Mouse (Mus musculus): ENCODE results near the gene Gtdc1.

Gene Gtdc1

DNA sequence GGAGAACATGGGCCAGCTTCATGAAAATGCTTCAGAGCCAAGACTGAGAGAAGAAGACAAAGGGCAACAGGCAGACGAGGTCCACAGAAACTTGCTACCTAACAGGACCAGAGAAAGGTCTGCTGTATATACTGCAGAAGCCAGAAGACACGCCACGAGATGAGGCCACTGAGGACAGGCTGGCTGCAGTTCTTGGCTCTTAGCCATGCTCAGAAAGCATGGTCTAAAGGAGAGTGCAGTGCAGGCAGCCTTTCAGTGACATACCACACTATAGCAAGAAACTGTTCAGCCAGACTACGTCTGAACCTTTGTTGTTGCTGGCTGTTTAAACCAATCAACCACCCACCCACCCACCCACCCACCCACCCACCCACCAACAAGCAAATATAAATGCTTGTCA is 336.6 kb downstream of the Gtdc1 start:
- no peak for DNase-seq (ENCODE audit: low spot score in 2 of 2)

DNA sequence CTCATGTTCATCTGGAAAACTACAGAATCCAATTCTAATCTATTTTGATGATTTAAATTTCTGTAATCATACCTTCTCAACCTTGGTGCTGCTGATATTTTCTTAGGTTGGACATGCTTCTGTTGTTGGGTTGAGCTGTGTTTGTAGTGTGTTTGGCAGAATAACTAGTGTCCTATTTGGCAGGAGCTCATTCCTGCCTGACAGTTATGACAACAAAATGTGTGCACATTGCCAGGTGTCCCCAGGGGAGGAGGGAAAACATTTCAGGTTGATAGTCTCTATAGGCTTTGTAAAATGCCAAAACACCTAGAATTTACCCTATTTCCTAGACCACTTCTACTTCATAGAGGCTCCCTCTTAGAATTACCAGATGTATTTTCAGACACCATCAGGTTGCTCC is 343.4 kb downstream of the Gtdc1 start:
- no peak for DNase-seq (ENCODE audit: low spot score in 2 of 2)

DNA sequence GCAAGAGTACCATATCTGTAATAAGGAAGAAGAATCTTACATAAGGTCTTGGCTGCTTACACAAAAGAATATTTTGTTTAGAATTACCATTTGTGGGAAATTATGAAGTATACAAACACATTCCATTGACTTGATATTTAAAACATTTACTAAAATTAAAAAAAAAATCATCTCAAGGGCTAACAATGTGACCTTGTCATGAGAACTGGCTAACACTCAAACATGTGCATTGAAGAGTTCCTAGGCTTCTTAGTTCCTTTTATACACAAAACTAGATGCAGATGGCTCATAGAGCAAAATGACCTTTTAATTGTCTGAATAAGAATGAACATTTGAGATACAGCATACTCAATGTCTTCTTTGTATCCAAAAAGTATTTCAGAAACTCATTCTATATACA is 344.0 kb downstream of the Gtdc1 start:
- no peak for DNase-seq (ENCODE audit: low spot score in 2 of 2)

DNA sequence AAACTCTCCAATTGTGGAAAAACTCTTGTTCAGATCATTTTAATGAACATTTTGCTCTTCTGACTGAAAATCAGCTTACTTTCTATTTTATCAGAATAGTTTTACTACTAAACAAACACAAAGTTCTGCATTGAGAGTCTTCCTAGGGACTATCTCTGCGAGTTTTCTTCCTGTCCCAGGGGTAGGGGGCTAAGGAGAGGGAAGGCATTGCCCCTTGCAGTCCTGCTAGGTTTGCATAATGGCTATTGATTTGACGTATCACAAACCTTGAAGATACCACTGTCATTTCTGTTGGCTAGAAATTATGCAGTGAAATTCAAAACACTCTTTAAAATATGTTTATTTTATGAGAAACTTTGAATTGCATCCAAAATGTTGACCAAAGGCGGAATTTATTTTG is 355.6 kb downstream of the Gtdc1 start:
- DNase-seq (ENCODE audit: low spot score in 2 of 2): no peak

DNA sequence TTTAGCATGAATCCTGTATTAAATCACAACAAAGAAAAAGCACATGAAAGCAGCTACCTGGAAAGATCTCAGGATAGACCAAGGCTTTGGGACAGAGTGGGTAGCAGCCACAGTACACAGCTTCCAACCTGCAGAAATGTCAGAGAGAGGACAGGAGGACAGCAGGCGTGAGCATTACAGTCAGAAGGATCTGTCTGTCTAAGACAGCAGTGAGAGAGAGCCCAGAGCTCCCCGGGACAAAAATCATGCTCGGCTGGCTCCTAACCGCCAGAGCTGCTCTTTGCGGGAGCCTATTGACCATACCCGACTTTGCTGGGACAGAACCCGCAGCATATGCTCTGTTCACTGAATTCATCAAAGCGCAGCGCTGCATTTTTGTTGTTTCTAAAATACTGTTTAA is 356.3 kb downstream of the Gtdc1 start:
- no peak for DNase-seq (ENCODE audit: low spot score in 2 of 2)

DNA sequence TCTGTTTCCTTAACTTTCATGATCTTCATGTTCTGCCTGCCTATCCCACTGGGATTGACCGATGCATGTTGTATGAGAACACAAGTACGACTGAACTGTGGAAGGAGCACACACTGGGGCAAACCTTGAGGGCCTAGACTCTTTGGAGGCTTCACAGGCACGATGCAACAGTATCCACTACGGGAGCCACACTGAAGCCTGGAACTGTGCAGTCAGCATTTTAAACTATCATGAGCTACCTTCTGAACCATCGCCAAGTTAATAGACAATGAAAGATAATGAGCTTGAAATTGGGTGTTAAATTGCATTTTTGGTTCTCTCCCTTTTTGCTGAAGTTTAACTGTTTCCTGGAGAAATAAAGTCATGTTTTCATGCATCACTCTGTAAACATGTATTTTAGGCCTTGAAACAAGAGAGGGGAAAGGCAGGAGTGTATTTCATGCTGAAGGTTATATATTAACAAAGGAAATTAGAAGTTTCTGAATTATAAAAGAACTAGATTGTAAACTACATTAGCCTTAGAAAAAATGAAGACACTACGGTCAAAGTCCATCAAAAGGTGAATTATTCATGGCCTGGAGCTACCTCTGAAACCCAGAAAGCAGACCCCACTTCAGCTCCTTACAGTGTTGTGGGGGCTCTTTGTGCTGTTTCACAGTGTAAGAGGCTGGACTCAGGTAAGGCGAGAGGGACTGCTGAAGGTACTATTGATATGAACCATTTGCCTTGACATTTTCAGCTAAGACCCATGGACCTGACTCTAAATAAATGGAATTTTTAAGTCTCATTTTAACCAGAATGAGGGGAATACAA is 358.1 kb downstream of the Gtdc1 start:
- DNase-seq (ENCODE audit: low spot score in 2 of 2): no peak

DNA sequence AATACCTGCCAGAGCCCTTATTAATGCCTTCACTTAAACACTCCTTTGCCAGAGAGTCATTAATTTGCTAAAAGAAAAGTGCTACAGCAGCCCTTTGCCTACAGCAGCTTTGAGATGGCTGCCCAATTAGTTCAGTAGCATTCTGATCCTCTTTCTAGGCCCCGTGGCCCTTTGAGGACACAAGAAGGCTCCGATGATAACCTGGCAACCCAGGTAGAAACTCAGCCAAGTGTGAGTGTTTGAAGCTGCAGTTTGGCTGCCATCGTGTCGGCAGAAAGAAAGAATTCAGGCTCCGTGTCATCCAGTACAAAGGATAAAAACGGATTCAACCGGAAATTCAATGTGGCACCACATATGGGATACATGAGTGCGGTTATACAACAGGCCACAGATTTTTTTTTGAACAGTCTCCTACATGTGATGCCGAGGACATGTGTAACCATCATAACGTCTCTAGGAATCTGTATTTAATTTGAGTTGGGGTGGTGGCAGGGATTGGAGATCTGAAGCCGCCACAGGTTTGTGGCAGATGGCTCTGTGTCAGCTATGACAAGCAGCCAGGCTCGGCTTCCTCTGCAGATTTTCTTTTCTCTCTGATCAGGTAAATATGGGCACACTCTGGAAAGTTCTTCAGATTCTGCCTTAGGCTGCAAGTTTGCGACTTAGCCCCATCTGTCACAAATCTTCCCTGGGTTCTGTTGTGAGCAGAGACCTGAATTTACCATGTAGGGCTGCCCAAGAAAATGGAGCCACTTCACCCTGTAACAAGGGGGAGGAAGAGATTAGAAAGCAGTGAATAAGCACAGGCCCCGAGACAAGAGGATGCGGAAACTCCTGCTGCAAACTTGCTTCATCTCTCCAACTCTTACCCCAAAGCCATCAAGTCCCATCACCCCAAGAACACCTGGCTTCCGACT is 362.4 kb downstream of the Gtdc1 start:
- DNase-seq (ENCODE audit: low spot score in 2 of 2): no peak

DNA sequence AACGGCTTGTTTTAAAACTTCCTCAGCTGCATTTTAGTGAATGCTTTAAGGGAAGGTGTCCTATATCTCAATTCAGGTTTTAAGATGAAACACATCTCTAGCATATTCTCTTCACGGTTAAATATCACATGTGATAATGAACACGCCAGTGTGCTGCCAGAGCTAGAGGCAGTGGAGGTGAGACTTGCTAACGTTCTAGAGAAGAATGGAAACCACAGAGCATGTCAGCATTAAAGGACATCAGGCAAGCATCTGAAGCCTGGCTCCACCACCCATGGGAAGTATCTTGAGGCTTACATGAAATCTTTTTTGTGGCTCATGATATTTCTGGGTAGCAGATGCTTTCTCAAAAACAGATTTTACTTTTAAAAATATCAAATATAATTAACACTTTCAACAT is 365.7 kb downstream of the Gtdc1 start:
- DNase-seq (ENCODE audit: low spot score in 2 of 2): no peak

DNA sequence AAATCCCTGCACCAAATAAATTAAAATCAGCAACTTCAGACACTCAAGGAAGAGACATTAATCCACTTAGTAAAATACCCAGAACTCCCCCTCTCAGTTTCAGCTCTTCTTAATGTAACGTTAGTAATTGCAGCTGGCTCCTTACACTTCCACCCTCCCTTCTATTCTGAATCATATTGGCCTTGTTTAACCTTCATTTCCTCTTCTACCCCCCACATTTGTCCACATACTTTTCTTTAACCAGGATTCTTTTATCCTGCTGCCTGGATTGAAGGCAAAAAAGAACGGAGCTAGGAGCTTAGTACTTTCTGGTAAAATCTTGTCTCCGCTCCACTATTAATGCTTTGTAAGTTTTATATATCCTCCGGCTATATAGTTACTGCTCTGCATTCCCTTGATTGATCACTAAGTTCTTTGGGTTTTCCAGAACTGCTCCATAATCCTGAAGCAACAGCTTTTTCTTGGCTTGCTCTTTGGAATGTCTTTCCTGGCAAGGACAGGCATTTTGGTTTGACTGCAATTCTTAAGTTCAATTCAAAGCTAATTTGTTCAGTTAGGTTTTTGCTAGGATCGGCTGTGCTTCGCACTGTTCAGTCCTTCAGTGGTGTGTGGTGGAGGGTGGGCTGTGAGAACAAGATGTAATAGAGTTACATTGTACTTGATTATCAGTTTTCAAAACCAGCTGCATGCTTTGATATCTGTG is 368.1 kb downstream of the Gtdc1 start:
- DNase-seq (ENCODE audit: low spot score in 2 of 2): no peak

DNA sequence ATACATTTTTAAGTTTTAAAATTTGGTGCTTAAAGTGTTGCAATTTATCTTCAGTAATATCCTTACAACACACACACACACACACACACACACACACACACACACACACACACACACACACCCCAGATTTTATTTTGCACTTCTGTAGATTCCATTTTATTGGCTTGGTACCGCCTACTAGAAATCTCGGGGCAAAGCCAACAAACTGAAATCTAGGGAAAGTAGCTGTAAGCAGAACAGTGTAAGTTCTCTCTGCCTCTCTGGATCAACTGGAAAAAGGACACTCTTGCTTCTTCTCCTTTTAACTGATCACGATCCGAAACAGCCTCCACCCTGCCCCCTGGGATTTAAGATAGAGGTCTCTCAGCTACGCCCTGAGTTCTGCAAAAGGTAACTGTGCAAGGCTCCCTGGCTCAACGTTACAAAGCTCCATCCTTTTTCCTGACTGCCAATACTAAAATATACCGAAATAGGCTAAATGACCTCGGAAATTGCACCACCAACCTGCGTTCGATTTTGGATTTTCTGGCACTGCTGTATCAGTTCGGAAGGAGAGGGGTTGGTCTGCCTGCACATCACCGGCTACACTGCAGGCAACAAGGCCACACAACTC is 369.7 kb downstream of the Gtdc1 start:
- no peak for DNase-seq (ENCODE audit: low spot score in 2 of 2)

DNA sequence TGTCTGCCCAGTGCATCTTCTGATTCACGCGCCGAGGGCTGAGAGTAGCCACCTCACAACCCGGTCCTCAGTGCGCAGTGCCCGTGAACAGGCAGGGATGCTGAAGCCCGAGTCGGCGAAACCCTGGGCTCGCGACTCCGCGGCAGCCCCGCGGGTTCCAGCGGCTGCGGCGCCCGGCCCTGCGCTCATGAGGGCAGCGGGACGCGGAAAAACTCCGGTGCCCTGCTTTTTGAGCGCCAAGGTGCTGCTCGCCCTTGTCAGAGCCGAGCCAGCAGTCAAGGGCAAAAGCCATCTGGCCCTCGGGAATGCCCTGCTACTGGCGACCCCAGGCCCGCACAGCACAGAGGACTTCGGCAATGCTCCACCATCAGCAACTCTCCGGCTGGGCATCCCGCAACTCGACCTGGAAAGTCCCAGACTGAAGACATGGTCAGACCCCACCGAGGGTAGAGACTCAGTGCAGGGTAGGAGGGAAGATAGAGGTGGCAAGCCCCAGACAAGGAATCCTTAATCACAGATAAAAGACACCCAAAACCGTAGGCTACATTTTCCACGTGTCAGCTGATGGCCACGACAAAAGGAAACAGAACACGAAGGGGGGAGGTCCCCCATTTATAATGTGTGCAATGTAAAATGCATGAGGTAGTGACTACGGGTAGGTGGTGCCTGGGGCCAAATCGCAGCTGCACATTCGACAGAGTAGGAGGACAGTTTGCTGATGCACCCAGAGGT is 370.4 kb downstream of the Gtdc1 start:
- DNase-seq (ENCODE audit: low spot score in 2 of 2): peak; percentile 33 to 47

DNA sequence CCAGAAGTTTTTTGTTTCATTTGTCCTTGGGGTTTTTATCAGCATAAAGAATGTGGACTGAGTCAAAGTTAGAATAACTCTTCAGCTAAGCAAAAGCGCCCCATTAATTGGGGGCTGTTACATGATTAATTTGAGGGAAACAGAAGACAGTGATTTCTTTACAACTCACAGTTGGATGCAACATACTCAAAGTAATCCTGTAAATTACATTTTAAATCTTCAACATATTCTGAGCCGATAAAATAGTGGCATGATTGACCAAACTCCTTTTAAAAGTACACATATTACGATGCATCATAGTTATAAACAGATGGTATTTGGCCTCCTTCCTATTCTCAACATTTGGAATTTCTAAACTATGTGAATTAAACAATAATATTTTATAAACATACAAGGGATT is 372.7 kb downstream of the Gtdc1 start:
- no peak for DNase-seq (ENCODE audit: low spot score in 2 of 2)

DNA sequence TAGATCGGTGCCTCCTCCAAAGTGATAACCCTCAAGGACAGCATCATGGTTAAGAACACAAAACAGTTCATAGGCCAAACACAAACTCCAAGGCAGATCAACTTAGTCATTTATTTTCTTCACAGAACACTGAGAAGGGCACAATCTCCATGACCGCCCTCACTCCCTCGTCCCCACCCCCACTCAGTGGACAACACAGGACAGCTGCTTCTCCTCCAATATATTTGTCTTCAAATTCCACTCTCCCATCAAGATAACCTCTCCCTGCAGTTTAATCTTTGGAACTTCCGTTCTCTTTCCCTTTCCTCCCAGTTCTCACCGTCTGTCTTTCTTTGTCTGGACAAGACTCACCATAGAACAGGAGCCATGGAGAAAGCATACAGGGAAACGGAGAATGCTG is 378.1 kb downstream of the Gtdc1 start:
- no peak for DNase-seq (ENCODE audit: low spot score in 2 of 2)

DNA sequence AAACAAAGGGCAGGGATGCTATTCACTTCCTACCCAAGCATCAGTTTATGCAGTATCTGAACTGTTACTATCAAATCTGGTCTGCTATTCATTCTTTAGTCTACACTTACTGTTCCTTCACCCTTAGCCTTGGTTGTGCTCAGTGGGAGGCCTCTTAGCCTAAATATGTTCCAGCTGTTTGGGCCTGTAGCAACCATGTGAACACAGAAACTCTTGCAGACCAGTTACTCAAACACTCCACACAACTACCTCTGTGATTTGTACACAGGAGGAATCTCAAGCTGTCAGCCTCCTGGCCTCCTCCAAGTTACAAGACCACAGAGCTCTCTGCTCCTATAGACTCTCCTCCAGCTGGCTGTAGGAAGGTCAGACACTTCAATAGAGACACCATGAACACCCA is 384.7 kb downstream of the Gtdc1 start:
- DNase-seq (ENCODE audit: low spot score in 2 of 2): no peak

DNA sequence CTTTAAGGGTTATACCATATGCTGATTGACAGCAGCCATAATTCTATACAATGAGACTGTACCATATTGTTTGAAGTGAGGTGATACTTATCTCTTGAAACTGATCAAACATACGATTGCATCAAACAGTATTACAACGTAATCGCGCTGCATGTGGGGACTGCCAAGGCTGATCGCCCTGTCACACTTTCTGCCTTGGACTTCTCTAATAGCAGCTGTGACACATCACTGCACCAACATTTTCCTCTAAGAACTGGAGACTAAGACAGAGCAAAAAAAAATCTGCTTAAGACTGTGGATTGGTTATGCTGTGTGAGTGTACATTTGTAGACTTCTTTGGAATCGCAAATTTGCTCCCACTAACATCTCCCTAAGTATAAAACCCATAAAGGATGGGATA is 385.7 kb downstream of the Gtdc1 start:
- no peak for DNase-seq (ENCODE audit: low spot score in 2 of 2)

DNA sequence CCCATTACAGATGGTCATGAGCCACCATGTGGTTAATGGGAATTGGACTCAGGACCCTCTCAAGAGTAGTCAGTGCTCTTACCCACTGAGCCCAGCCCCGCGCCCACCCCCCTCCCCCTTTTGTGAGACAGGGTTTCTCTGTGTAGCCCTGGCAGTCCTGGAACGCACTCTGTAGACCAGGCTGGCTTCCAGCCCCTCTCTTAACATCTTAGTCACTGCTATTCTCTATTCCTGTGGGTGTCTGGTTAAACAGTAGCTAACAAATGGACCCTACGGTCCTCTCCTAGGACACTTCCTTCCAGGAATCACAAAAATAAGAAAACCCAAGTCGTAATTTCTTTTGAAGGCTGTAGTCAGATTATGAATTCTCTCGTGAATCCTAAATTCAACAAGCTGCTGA is 386.6 kb downstream of the Gtdc1 start:
- DNase-seq (ENCODE audit: low spot score in 2 of 2): no peak

DNA sequence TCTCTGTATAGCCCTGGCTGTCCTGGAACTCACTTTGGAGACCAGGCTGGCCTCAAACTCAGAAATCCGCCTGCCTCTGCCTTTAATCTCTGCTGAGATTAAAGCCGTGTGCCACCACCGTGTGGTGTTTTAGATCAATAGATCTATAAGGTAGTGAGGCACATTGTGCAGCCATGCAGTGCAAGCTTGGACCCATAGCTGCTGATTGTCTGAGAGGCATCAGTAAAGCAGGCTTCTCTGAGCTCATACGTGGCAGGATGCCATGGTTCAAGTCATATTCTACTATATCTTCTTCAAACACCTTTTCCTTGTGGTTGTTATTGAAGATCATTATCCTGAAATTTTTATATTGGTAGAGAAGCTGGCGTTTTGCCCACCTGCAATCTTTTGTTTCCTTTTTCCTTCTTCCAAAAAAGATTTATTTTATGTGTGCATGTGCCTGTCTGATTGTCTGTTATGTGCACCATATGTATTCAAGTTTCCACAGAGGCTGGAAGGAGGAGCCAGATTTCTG is 388.3 kb downstream of the Gtdc1 start:
- no peak for DNase-seq (ENCODE audit: low spot score in 2 of 2)

DNA sequence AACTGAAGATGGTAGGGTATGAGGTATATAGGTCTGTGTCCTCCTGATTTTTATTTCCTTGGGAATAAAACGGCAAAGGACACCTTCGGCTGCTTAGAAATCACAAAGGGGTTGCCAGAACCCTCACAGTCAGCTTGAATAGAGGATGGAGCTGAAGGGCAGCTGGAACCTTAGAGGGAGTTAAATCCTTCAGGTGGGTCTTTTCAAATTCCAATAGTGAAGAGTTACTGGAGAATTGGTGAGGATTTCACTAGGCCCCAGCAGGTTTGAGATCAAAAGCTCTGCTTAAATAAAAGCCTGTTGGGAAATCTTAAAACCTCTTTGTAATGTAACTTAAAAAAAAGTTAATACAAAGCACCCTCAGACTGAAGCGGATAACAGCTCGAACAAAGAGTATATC is 389.3 kb downstream of the Gtdc1 start:
- no peak for DNase-seq (ENCODE audit: low spot score in 2 of 2)

DNA sequence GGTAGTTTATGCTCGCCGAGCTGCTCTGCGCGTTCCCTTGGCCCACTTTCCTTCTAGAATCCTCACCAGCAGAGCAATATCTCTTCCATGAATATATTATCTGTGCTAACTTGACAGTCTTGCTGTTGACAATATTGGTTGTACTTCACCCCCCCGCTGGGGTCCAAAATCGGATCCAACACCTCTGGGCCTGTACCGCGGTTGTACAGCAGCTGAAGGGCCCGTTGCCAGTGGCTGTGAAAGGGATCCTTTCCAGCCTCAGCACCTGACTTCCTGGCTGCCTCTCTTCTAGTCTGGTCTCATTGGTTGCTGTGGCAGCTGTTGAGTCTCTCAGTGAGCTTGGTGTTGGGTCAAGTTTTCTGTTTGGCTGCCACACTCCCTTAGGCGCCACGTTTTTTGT is 391.7 kb downstream of the Gtdc1 start:
- no peak for DNase-seq (ENCODE audit: low spot score in 2 of 2)

DNA sequence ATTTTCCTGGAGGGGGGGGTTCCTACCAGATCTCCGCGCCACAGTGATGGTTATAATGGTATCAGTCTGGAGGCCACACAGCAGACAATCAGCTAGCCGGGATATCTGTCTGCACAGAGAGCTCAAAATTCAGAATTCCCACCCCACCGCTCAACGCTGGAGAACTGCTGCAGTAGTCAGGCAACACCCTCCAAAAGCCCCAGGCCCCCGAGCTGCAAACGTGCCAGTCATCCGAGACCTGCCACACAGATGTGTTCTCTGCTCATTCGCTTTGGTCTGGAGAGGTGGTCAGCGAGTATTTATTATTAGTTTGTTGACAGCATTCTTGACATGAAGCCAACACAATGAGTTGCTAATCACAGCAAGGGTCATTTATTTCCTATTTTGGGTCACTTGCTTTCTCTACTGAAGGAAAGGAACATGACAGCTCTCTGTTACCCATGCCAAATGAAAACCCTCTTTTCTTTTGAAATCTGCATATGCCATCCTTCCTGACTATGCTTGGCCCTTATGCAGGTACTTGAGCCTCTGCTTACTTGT is 392.3 kb downstream of the Gtdc1 start:
- DNase-seq (ENCODE audit: low spot score in 2 of 2): no peak
